Mouse (Mus musculus) lung, embryonic 15.5 days (tissue): Measurements from ENCODE around the gene Slc5a11. TPM values are rescaled to one million over a fixed set of nuclear protein-coding genes. Genes with fewer than 3 reads are reported as not detected.

Experiments used
- ATAC-seq: fragments of 200-750 bp; cut with Nextera tagmentation; 2 replicates; pipeline ENCODE4 v1.8.0; 2017; ENCODE audit warnings: moderate number of reproducible peaks, borderline replicate concordance; ENCODE audit not compliant: low FRiP score, low TSS enrichment; ENCODE audit errors: extremely low read depth
- H3K27ac ChIP-seq: fragments of 300-500 bp; sonication (generic); 2 replicates; pipeline ENCODE4 v1.5.1; 2015; ENCODE audit warnings: moderate library complexity, mild to moderate bottlenecking, inconsistent platforms
- H3K27me3 ChIP-seq: fragments of 300-500 bp; sonication (generic); 2 replicates; pipeline ENCODE4 v1.6.1; 2015; ENCODE audit warnings: inconsistent platforms
- H3K36me3 ChIP-seq: fragments of 300-500 bp; sonication (generic); 2 replicates; pipeline ENCODE4 v1.6.1; 2015; ENCODE audit warnings: inconsistent platforms
- H3K4me1 ChIP-seq: fragments of 300-500 bp; sonication (generic); 2 replicates; pipeline ENCODE4 v1.6.1; 2015; ENCODE audit warnings: inconsistent platforms
- H3K4me2 ChIP-seq: fragments of 300-500 bp; sonication (generic); 2 replicates; pipeline ENCODE4 v1.6.1; 2015; ENCODE audit warnings: inconsistent platforms, mild to moderate bottlenecking, moderate library complexity
- H3K4me3 ChIP-seq: fragments of 300-500 bp; sonication (generic); 2 replicates; pipeline ENCODE4 v1.5.1; 2015; ENCODE audit warnings: mild to moderate bottlenecking, inconsistent platforms
- H3K9ac ChIP-seq: fragments of 300-500 bp; sonication (generic); 2 replicates; pipeline ENCODE4 v1.6.1; 2015; ENCODE audit warnings: inconsistent platforms
- H3K9me3 ChIP-seq: fragments of 300-500 bp; sonication (generic); 2 replicates; pipeline ENCODE4 v1.6.1; 2016; ENCODE audit warnings: inconsistent platforms
- WGBS: fragments of 180-500 bp; shearing (Covaris S2); methylation state at CpG from one replicate; pipeline ENCODE4 v1.1.7; 2015; 5-methylcytosine and 5-hydroxymethylcytosine counted together
- polyA plus RNA-seq: library from polyadenylated mRNA; unstranded; fragments of >200 nt; fragmentation: Nextera tagmentation; extraction: Ambion mirVana; gene quantifications from 2 replicates; pipeline ENCODE4 v1.2.1, GENCODE M21; 2015

The Slc5a11 gene
- polyA plus RNA-seq: 0.65 and 0.72 TPM in 2 replicates

DNA sequence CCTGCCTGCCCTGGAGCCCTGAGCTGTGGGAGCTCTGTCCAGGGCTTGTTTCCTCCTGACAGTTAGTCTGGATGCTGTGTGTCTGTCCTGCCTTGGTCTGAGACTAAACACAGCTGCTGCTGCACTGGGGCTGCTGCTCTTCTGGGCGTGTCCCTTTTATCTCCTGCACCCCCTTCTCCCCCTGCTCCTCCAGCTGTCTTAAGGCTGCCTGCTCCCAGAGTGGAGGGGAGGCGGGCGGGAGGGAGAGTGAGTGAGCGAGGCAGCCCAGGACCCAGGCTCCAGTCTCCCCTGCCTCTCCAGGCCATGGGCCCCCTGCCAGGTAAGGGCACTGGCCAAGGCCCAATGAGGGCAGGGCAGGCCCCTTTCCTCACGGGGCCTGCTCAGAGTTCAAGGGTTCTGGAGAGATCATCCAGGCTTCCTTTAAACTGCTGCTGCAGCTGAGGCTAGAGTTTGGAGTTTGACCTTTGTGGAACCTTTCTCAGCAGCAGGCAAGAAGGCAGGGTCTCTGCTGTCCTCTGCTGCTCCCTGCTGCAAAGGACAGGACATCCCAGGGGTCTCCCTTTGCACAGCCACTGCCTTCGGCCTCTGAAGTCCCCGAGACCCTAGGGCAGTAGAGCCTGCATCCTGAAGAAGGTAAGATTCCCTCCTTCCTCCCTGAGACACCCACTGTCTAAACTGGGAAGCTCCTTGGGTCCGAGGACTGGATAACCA is at the start of gene Slc5a11:
Gene Slc5a11, plus strand, starts transcription at position 416 of the 711 bp plus-strand sequence.
- 22% methylated on average over 8 of the region's 8 CpGs for WGBS
- Histone ChIP-seq H3K9me3 (no peaks in the 10 kb centered on the region), H3K4me1 (peaks cover 5% of the 10 kb centered on the region), H3K9ac (no peak within 1 kb of the TSS), H3K4me3 (no peak within 1 kb of the TSS), H3K36me3 (no peaks in the 10 kb centered on the region), H3K27me3 (no peaks in the 10 kb centered on the region), H3K27ac (no peak within 1 kb of the TSS), H3K4me2 (no peak within 1 kb of the TSS)
- peak; percentile 88 for ATAC-seq

DNA sequence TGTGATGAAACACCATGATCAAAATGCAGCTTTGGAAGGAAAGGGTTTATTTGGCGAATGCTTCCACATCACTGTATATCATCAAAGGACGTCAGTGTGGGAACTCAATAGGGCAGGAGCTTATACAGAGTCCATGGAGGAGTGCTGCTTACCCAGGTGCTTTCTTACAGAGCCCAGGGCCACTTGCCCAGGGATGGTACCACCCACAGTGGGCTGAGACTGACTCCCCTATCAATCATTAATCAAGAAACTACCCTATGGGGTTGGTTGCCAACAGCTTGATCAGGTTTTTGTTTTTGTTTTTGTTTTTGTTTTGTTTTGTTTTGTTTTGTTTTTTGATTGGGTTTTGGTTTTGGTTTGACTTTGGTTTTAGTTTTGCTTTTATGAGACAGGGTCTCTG is 47.1 kb upstream of the Slc5a11 start:
- Histone ChIP-seq H3K4me1 (no peaks in the 10 kb centered on the region), H3K27me3 (no peaks in the 10 kb centered on the region), H3K4me3 (no peak overlapping the region), H3K9me3 (no peaks in the 10 kb centered on the region), H3K4me2 (no peak overlapping the region), H3K9ac (no peak overlapping the region), H3K36me3 (peaks cover 90% of the 10 kb centered on the region), H3K27ac (no peak overlapping the region)
- 89% methylated on average over 2 of the region's 2 CpGs for WGBS
- ATAC-seq: no peak

DNA sequence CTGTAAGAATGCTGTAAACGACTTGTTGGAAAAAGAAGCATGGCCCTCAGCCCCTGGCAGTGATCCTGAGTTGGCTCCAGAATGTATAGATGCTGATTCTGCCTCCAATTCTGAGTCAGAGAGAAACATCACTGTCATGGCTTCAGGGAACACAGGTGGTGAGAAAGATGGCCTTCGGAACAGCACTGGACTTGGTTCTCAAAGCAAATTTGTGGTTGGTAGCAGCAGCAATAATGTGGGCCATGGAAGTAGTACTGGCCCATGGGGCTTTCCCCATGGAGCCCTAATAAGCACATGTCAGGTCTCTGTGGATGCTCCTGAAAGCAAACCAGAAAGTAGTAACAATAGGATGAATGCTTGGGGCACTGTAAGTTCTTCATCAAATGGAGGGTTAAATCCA is 45.0 kb upstream of the Slc5a11 start:
- H3K27ac ChIP-seq: no peak overlapping the region
- WGBS: 92% methylated on average over 2 of the region's 2 CpGs
- H3K4me2 ChIP-seq: no peak overlapping the region
- no peaks in the 10 kb centered on the region for H3K4me1 ChIP-seq
- H3K9me3 ChIP-seq: no peaks in the 10 kb centered on the region
- H3K4me3 ChIP-seq: no peak overlapping the region
- no peaks in the 10 kb centered on the region for H3K27me3 ChIP-seq
- no peak for ATAC-seq
- H3K9ac ChIP-seq: no peak overlapping the region
- peaks cover 84% of the 10 kb centered on the region for H3K36me3 ChIP-seq

DNA sequence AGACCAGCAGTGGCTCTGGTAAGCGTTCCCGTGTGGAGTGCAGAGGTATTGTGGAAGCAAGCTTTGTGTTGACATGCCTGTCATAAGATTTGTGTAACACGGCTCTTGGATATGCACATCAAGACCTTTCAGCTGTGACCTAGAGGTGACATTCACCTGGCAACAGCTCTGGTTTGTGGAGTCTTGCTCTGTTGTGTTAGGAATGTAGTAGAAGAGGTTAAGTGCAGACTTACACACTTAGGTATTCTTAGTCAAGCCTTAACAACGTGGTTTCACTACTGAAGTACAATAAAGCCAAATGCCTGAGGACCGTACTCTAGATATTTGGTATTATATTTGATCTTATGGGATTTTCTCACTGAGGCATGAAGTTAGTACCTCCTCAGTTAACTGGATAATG is 42.5 kb upstream of the Slc5a11 start:
- no peak overlapping the region for H3K27ac ChIP-seq
- no peak overlapping the region for H3K4me2 ChIP-seq
- WGBS: 79% methylated on average over 5 of the region's 5 CpGs
- H3K27me3 ChIP-seq: no peaks in the 10 kb centered on the region
- H3K36me3 ChIP-seq: peaks cover 89% of the 10 kb centered on the region
- H3K9me3 ChIP-seq: no peaks in the 10 kb centered on the region
- no peak for ATAC-seq
- no peak overlapping the region for H3K9ac ChIP-seq
- no peak overlapping the region for H3K4me3 ChIP-seq
- H3K4me1 ChIP-seq: no peaks in the 10 kb centered on the region

DNA sequence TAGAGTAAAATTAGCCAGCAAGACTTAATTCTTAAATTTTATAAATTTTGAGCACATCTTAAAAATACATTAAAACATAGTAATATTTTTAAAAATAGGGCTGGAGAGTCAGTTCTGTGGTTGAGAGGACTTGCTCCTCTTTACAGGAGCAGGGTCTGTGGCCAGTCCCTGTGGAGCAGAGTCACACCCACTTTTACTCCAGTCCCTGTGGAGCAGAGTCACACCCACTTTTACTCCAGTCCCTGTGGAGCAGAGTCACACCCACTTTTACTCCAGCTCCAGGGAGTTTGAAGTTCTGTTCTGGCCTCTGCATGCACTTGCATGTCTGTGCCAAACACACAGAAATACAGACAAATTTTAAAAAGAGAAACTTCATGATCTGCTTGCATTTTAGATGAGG is 37.4 kb upstream of the Slc5a11 start:
- no peak overlapping the region for H3K9ac ChIP-seq
- no peaks in the 10 kb centered on the region for H3K4me1 ChIP-seq
- H3K4me2 ChIP-seq: no peak overlapping the region
- H3K27ac ChIP-seq: no peak overlapping the region
- no peak overlapping the region for H3K4me3 ChIP-seq
- H3K27me3 ChIP-seq: no peaks in the 10 kb centered on the region
- no peak for ATAC-seq
- no peaks in the 10 kb centered on the region for H3K9me3 ChIP-seq
- peaks cover 85% of the 10 kb centered on the region for H3K36me3 ChIP-seq

DNA sequence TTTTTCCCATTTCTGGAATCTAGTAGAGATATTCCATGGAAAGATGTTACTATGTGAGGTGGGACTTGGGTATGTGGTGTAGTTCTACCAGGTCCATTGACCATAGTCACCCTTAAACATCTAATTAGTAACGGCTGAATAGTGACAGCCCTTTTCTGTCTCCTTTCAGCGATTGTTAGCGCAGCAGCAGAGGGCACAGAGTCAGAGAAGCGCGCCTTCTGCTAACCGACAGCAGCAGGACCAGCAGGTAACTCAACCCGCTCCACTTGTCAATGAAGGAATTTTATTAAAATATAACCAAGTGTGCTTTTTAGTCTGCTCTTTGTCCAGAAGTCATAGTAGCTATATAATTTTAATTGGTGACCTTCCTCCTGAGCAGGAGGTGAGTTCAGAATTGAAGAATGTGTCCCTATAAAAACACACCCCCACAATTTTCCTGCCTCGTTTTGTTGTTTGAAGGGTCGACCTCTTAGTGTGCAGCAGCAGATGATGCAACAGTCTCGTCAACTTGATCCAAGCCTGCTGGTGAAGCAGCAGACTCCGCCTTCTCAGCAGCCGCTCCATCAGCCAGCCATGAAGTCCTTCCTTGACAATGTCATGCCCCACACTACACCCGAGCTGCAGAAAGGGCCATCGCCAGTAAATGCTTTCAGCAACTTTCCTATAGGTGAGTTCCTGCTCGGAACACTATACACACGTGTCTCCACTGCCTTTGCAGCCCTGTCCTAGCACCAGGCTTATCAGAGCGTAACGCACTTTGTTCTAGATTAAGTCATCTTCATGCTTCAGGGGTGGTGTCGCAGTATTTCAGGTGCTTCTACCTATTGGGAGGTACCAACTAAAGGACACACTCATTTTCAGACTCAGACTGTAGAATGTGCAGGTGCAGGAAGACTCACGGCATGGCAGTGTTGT is 32.5 kb upstream of the Slc5a11 start:
- WGBS: 79% methylated on average over 20 of the region's 20 CpGs
- Histone ChIP-seq H3K36me3 (peaks cover 90% of the 10 kb centered on the region), H3K9me3 (no peaks in the 10 kb centered on the region), H3K27me3 (no peaks in the 10 kb centered on the region), H3K27ac (no peak overlapping the region), H3K4me3 (no peak overlapping the region), H3K9ac (no peak overlapping the region), H3K4me2 (no peak overlapping the region), H3K4me1 (no peaks in the 10 kb centered on the region)
- no peak for ATAC-seq

DNA sequence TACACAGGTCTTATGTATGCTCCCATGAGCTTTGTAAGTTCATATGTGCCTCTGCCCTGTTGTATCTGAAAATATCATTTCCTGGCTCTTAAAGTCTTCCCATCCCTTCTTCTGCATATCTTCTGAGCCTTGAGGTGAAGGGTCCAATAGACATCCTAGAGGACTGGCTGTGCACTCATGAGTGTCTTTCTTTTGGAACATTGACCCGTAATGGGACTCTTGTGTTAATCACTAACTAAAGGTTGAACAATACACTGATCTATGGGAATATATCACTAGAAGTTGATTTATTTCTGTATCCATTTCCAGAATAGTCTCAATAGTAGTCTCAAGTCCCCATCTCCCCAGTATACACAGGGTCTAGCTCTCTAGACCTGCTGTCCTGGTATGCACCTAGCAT is 29.7 kb upstream of the Slc5a11 start:
- whole genome bisulfite sequencing: 81% methylated on average over 1 of the region's 1 CpGs
- no peaks in the 10 kb centered on the region for H3K9me3 ChIP-seq
- H3K4me1 ChIP-seq: no peaks in the 10 kb centered on the region
- H3K4me3 ChIP-seq: no peak overlapping the region
- H3K27ac ChIP-seq: no peak overlapping the region
- H3K36me3 ChIP-seq: peaks cover 94% of the 10 kb centered on the region
- no peaks in the 10 kb centered on the region for H3K27me3 ChIP-seq
- H3K4me2 ChIP-seq: no peak overlapping the region
- no peak overlapping the region for H3K9ac ChIP-seq
- ATAC-seq: no peak

DNA sequence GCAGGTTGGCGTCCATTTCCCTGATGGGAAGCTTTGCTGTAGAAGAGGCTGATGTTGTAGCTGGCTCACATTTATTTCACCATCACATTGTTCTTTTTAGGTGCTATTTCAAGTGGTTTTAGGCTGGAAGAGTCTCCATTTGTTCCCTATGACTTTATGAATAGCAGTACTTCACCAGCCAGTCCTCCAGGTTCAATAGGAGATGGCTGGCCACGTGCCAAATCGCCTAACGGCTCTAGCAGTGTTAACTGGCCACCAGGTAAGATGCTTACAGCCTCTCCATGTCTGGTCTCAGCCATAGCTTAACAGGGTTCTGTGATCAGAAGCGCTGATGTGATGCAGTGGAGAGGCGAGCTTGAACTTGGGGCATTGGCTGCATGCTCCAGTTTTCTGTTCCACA is 28.1 kb upstream of the Slc5a11 start:
- Histone ChIP-seq H3K9me3 (no peaks in the 10 kb centered on the region), H3K4me2 (no peak overlapping the region)

DNA sequence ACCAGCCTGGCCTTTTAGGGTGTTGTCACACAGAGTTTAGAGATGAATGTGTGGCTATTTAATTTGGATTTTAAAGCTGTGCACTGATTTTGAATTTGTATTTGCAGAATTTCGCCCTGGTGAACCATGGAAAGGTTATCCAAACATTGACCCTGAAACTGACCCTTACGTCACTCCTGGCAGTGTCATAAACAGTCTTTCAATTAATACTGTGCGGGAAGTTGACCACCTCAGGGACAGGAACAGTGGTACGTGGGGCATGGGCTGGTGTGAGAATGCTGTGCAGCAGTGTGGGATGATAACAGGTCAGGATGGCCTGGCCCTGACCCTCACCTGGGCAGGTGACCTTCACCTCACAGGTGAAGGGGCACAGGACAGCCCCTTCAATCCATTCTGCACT is 27.3 kb upstream of the Slc5a11 start:
- Histone ChIP-seq H3K4me1 (no peaks in the 10 kb centered on the region), H3K4me2 (no peak overlapping the region), H3K9ac (no peak overlapping the region), H3K27me3 (no peaks in the 10 kb centered on the region), H3K4me3 (no peak overlapping the region), H3K9me3 (no peaks in the 10 kb centered on the region), H3K27ac (no peak overlapping the region), H3K36me3 (peaks cover 94% of the 10 kb centered on the region)
- ATAC-seq: no peak
- 45% methylated on average over 4 of the region's 4 CpGs for WGBS

More for the DNA sequence above, 28.1 kb upstream of the Slc5a11 start:
- no peak overlapping the region for H3K4me3 ChIP-seq
- 78% methylated on average over 6 of the region's 6 CpGs for WGBS
- no peak for ATAC-seq
- no peaks in the 10 kb centered on the region for H3K27me3 ChIP-seq
- H3K36me3 ChIP-seq: peaks cover 94% of the 10 kb centered on the region
- H3K9ac ChIP-seq: no peak overlapping the region
- no peak overlapping the region for H3K27ac ChIP-seq
- H3K4me1 ChIP-seq: no peaks in the 10 kb centered on the region

DNA sequence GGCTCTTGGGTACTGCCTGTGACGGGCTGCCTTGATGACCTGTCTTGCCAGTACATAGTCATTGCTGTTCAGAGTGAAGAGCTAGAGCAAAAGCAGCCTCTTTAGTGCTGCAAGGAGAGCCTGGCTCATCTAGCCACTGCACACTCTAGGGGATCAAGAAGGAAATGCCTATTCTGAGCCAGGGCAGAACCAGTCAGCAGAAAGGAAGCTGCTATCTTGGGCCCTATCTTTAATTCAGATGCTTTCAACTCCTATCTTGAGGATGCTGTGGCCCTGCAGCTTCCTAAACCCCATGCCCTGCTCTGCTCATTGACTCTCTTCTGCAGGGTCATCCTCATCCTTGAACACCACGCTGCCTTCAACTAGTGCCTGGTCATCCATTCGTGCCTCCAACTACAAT is 26.1 kb upstream of the Slc5a11 start:
- ATAC-seq: no peak
- 91% methylated on average over 3 of the region's 3 CpGs for WGBS

DNA sequence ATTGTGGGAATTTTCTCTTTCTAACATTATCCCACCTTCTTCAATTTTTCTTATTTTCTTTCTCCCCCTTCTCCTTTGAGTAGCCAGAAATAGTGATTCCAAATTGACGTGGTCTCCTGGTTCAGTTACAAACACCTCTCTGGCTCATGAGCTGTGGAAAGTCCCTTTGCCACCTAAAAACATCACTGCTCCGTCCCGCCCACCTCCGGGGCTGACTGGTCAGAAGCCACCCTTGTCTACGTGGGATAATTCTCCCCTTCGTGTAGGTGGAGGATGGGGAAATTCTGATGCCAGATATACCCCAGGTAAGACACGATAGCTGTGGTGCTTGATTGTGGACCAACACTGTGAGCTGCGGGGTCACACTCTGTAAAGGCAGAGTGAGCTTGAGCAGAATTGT is 24.8 kb upstream of the Slc5a11 start:
- no peaks in the 10 kb centered on the region for H3K9me3 ChIP-seq
- ATAC-seq: no peak
- WGBS: 93% methylated on average over 8 of the region's 8 CpGs

More for the DNA sequence above, 26.1 kb upstream of the Slc5a11 start:
- no peaks in the 10 kb centered on the region for H3K4me1 ChIP-seq
- no peak overlapping the region for H3K4me2 ChIP-seq
- no peak overlapping the region for H3K27ac ChIP-seq
- no peak overlapping the region for H3K9ac ChIP-seq
- peaks cover 95% of the 10 kb centered on the region for H3K36me3 ChIP-seq
- no peaks in the 10 kb centered on the region for H3K9me3 ChIP-seq
- no peaks in the 10 kb centered on the region for H3K27me3 ChIP-seq
- no peak overlapping the region for H3K4me3 ChIP-seq

DNA sequence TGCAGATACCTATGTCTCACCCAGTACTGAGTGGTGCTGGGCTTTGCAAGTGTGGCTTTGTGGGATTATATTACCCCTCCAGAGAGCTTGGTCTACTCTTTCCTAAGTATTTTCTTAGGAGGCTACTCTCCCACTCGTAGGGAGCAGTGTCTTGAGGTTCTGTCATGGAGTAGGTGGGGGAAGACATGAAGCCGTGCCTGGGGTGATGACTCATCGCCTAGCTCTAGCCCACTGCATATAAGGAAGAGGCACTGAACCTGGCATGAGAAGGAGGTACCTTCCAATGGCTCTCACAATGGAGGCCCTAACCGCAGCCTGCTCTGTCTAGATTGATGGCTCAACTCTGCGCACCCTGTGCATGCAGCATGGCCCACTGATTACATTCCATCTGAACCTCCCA is 22.8 kb upstream of the Slc5a11 start:
- Histone ChIP-seq H3K4me3 (no peak overlapping the region), H3K4me2 (no peak overlapping the region), H3K27ac (no peak overlapping the region), H3K9ac (no peak overlapping the region), H3K36me3 (peaks cover 78% of the 10 kb centered on the region), H3K9me3 (no peaks in the 10 kb centered on the region), H3K4me1 (no peaks in the 10 kb centered on the region), H3K27me3 (no peaks in the 10 kb centered on the region)
- 87% methylated on average over 5 of the region's 5 CpGs for WGBS
- no peak for ATAC-seq

More for the DNA sequence above, 24.8 kb upstream of the Slc5a11 start:
- Histone ChIP-seq H3K27me3 (no peaks in the 10 kb centered on the region), H3K36me3 (peaks cover 88% of the 10 kb centered on the region), H3K4me2 (no peak overlapping the region), H3K9ac (no peak overlapping the region), H3K4me1 (no peaks in the 10 kb centered on the region), H3K4me3 (no peak overlapping the region), H3K27ac (no peak overlapping the region)
